Mouse (Mus musculus) adrenal gland, postnatal 10 days (tissue): ENCODE measurements at regions not wholly inside any gene's neighbourhood (a gene's known extent, or its start where the extent isn't known, plus 50 kb on each side); places are given as distances from the start of the nearest gene placed in this dataset.
A peak's percentile ranks its signal among the peaks of the same experiment; 100 is the strongest.

ENCODE experiments used
- DNase-seq: peaks from one replicate; pipeline ENCODE4 v3.0.0; 2021; ENCODE audit warnings: mixed read lengths

DNA sequence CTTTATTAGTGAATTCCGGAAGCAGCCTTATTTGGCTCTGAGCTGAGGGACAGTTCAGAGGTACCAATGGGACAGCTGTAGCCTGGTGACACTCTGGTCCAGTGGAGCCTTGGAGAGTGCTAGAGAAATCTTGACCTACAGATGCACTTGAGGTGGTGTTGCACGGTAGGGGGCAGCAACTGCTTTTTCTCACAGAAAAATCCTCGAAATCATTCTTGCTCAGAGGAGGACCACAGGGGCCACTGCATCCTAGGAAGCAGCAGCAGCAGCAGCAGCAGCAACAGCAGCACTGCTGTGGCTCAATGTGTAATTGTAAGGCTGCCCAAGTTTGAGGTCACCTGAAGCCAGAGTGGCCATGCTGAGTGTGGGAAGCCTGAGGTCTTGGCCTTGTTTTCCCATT, 299.7 kb upstream of the Ppp2r3a start:
- no peak for DNase-seq

DNA sequence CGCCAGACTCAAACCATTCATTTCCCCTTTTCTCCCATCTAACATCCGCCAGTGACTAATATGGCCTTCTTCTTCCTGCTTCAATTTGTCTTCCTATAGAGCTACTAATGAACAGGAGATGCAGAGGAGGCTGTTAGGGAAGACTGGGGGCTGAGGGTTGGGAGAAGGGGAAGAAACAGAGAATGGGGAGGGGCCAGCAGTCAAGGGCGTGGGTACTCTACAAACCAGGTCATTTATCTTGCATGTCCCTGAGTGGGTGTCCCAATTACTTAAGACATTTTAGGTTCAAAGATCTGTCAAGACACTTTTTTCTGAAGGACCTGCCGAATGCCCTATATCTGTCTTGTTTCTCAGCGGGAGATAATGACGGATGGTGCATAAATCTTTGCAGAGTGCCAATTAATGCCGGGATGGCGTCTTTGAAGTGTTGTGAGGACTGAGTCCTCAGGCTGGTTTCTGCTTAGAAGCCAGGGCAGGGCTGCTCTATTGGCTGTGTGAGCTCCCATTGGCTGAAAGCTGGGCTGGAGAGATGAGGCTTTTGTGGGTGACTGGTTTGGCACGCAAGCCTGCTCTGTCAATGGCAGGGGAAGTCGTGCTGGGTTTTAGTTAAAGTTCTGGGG, 294.7 kb upstream of the Ppp2r3a start:
- DNase-seq: no peak

DNA sequence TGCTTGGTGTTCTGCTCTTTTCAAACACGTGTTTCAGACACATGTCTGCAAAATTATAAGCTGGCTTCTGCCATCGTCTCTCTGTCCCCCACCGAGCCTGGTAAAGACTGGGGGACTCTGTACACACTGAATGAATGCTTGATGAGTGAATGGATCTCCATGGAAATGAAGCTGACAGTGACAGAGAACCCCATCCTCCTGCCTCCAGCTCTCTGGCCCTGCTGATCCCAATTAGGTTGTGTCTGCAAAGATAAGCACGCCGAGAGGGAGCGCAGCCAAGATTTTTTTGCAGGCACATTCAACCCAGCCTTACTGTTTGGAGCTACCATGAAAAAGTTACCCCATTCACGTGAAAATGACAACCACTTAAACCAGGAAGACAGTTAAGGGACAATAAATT, 266.5 kb upstream of the Ppp2r3a start:
- DNase-seq: no peak

DNA sequence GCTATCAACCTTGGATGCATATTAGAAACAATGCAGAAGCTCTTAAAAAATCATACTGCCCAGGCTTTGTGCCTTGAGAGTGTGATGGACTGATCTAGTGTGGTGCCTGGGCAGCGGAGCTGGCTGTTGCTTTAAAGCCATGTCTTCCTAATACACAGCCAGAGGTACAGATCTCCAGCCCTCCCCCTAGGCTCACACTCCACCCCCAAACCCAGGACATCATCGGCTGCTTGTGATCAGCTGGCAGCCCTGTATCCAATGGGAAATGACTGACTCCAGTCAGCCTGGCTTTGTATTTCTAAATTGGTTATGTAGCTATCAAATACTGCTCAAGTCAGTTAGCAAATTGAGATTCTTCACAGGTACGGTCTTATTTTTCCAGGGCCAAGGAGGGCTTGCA, 259.2 kb upstream of the Ppp2r3a start:
- no peak for DNase-seq

DNA sequence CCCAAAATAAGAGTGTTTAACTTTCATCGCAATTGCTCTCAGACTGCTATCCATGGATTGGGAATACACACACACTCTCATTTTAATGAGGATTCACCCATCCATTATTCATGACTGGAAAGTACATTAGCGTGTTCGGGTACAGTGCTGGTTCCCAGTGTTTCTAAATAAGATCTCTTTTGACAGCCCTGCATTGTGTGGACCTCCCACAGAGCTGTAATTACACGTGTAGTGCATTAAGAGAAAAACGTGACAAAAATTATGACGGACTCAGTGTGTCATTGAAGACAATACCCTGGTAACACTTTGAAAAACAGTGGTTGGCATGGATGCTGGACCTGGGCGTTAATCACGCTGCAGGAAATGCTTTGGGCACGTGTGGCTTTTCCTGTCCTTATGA, 257.6 kb upstream of the Ppp2r3a start:
- no peak for DNase-seq

DNA sequence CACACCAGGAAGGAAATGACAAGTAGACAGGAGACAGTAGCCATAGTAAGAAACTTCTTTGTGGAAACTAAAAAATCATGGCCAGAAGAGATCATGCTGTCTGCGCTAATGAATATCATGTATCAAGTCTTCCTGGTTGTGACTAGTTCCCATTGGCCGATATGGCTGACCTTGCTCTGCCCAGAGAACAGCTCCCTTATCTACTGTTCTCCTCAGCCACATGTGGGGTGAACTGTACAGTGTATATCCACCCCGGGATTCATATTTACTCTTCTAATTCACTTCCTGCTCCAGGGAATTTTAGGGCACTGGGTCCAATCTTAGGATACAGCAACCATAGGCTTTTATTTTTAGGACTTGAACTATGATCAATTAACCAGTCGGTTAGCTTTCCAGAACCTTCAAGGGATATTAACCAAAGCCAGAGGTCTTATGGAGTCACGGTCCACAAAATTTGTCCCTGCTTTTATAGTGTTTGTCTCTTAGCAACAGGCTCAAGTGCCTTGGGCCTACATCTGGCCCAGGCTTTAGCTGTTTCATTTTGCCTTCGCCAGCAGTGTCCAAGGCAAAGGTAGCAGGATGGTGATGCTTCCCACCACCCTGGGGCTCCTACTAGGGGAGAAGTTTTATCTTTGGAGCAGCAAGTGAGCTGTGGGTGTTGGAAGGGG, 255.6 kb upstream of the Ppp2r3a start:
- DNase-seq: no peak

DNA sequence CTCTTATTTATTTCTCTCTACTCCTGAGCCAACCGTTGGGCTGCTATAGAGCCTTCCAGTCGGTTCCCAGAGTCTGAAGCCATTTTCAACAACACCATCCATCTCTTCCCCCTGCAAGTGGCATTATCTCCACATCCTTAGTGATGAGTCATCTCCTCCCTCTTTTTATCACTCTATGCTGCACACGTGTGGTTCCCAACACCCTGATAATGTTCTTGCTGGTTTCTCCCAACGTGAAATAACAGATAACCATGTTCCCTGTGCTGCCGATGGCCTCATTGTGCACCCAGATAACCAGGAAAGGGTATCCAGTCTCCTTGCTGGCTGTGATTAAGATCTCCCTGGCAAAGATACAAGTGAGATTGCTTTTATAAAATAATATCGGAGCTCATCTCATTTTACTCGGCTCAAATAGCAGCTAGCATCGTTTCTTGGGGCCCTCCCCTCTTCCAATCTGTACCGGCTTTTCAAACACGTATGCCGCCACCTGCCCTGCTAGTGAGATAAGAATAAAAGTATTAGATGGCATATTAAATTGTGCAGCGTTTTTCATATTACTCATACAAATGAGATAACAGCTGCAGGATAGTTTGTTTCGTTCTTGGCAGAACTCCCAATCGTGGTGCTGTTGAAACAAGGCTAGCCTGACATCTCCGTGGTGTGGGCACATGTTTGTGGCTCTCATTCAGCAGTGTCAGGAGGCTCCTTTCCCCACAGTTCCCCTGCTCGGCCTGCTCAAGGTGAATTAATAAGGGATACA, 250.3 kb upstream of the Ppp2r3a start:
- peak; percentile 38 for DNase-seq

DNA sequence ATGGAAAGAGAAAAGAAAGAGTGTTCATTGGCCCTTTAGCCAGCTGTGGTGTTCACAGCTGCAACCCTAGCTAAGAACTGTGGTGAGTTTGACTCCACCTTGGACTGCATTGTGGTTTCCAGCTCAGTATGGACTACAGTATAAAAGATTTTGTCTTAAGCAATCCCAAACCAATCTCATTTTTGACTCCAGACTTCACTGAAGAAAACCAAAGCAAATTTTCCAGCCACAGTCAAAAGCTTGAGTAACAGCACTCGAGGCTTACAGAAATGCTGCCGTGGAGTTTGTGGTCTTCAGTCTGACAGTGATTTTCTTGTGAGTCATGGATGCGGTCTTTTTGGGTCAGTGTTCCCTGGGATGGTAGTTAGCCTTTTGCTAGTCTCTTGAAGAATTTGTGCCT, 249.4 kb upstream of the Ppp2r3a start:
- DNase-seq: no peak

DNA sequence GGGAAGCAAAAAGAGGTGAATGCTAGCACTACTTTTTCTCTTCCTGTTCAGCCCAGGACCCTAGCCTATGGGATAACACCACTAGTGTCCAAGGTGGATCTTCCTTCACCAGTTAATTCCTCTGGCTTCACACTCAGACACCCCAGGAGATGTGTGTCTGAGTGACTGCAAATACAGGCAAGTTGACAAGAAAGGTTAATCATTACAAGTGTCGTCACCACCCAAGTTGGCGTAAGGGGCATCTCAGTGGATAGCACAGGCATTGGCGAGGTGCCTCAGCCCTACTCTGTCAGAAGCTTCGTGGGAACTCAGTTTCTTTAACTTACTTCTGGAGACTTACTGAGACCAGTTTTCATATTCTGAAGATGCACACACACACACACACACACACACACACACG, 247.1 kb upstream of the Ppp2r3a start:
- DNase-seq: no peak

DNA sequence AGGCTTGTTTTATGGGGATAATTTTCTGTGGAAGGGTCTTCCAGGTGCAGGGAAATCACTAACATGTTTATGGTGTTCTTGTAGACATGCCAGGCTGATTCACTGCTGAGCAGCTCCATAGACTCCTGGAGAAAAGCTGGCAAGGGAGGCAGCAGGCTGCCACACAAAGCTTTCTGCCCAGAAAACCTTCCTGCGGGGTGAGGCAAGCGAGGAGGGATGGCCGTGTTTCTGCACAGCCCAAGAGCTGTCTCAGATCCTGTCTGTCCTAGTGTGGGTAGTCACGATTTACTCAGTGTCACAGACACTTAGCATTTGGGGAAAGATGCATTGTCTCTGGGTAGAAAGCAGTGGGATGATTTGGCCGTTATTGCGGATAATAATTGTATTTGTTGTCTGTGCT, 244.2 kb upstream of the Ppp2r3a start:
- DNase-seq: no peak

DNA sequence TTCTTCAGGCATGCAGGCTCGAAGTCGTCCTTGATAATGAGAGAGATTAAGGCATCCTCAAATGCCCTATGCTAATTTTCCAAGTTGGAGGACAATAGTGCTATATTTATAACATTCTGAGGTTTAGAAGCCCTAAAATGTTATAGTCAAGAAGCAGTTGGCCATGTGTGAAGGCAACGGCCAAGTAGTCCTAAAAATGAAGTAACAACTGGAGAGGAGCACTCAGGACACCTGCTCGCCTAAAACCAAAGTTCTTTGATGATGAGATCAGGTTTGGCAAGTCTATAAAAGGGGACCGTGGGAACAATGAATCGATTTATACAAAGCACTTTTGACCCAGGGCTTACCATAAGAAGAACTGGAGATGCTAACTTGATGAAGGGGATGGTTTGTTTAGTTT, 237.4 kb upstream of the Ppp2r3a start:
- no peak for DNase-seq

DNA sequence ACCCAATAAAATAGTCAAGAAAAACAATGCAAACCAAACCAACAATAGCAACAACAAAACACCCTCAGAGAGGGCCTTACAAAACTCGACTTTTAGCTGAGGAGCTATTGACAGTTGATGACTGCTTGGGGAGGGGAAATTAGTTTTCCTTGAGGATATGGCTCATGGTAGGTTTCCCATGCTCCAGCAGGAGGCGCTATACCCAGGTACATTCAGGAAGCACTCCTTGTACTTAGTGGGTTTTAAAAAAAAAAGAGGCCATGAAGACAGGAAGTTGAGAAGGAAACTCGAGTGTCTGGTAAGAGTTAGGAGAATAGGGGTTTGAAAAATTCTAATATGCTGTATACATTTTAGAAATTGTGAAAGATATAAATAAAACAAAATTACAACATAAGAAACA, 224.6 kb upstream of the Ppp2r3a start:
- no peak for DNase-seq

DNA sequence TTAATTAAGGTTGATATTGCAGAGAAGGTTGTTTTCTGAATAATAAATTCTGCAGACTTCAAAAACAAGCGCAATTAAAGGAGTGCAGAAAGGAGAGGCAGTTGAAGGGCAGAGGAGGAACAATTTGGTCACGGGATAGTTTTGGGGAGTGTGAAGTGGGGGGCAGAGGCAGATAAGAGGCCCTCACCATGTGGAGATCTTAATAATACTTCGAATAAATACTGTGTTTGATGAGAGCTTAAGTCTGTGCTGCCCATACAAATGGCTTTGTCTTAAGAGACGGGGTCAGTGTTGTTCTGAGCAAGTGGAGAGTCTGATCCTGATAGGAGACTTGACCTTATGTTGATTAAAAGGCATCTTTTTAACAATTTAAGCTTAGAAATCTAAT, 221.5 kb upstream of the Ppp2r3a start:
- no peak for DNase-seq

DNA sequence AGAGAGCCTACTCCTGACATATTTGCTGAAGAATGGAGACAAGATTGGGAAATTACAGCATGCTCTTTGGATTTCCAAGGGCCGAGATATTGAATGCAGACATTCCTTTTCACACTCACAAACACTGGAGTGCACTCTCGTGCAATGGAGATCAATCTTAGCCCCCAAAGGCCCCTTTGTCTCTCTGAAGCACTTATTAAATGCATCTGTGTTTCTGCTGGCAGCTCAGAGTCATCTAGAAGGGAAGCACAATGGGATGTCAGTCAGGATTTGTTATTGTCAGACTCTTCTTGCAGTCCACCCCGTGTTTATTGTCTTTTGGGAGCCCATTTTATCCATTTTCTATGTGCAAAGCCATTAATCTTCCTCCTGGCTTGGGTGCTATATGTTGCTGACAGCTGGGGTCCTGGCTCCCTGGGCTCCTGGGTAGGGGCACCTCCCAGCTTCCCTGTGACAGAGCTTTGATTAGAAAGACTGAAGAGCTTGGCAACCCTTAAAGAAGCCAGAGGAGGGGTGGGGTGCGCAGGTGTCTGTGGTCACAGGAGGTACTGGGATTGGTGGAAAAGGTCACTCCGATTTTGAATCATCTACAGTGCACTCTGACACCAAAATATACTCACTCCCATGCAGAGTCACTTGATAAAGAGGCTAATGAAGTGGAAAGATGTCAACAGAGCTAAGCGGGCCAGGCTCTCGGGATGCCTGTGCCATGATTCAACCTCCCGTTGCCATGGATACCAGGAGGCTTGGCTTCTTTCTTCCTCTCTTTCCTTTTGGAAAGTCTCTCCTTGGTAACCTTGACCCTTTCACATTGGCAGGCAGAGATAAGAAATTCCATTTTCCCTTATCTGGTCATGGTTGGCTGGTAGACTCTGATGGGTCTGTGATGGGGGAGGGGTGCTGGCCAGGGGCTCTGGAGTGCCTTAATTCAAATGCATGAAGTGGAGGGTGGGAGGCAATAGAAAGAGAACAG, 220.8 kb upstream of the Ppp2r3a start:
- peak; percentile 66 for DNase-seq

DNA sequence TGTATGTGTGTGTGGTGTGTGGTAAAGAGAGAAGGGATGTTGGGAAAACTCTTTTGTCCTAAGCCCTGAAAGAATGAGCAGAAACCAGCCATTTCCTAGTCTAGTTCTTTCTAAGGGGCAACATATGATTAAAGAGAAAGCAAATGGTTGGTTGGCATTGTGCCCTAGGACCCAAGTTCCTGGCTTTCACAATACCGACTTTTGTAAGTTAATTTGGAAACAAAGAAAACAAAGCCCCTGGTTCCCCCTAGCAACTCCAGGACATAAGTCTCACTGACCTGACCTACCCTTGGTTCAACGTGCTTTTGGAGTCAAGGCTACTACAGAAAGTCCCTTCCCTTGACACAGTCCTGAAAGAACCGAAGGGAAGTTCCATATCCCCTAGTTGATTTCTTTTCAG, 220.1 kb upstream of the Ppp2r3a start:
- no peak for DNase-seq

DNA sequence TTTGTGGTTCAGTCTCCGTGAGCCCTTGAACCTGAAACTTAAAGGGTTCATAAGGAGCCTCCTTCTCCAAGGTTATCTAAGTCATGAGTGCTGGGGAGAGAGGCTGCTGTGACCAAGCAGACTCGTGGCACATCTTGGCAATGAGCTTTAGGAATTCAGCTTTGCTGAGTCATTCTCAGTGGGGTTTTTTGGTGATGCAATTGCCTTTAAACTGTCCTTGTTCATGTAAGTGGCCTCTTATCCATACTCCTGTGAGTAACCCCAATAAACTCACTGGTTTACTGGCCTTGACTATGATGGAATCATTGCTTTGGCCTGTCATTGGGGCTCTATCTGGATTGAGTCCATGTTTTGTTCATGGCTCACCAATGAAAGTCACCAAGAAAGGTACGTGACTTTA, 218.2 kb upstream of the Ppp2r3a start:
- no peak for DNase-seq

DNA sequence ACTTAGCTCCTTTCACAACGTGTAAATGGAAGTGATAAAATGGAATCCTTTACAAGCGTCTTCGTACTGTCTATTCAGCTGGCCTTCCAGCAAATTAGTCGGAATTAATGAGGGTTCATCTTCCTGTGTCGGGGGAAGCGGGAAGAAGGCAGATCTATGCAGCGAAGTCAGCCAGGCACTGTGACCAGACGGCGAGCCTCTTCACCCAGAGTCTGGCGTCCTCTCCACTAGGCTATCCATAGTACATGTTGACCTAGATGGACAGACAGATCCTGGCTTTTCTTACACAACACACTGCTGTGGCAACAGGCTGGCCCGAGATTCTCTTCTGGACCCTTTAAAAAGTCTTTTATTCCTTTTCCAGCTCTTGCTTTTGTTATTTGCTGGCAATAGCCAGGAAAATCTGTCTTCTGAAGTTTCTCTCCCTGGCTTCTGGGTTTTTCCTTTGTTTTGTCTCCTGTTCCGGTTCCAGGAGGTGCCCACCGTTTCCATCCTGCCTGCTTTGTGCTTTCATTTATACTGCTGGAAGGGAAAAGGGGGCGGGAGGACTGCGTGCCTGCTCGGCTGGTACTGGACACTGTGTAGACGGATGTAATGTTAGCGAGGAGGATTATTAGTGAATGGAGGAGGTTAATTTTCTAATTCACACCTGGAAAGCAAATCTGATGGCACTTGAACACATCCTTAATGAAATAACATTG, 213.3 kb upstream of the Ppp2r3a start:
- DNase-seq: no peak

DNA sequence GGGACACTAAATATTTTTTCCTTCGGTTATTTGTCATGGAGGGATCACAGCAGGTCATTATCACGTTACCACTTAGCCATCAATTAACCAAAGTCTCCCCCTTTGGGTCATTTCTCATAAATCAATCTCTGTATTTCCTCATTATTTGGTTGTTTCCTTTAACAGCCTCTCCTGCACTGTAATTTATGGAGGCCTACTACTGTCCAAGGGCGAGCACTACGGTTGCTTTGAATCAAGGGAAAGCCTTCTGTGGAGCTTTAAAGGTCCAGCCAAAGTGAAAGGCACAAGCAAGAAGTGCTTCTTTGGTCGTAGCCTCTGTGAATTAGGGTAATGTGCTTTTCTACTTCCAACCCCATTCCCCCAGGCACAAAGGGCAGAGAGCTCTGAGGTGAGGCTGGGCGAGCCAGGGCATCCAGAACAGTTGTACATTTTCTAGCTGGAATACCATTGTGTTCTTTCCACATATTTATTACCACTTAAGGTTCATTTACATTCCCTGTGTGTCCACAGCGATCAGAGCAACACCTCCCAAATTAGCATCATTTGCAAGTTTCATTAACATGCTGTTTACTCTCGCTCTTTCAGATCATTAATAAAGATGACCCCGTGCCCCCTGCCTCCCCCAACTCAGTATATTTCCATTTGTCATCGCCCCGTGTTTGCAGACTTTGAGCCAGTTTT, 207.5 kb upstream of the Ppp2r3a start:
- DNase-seq: no peak

DNA sequence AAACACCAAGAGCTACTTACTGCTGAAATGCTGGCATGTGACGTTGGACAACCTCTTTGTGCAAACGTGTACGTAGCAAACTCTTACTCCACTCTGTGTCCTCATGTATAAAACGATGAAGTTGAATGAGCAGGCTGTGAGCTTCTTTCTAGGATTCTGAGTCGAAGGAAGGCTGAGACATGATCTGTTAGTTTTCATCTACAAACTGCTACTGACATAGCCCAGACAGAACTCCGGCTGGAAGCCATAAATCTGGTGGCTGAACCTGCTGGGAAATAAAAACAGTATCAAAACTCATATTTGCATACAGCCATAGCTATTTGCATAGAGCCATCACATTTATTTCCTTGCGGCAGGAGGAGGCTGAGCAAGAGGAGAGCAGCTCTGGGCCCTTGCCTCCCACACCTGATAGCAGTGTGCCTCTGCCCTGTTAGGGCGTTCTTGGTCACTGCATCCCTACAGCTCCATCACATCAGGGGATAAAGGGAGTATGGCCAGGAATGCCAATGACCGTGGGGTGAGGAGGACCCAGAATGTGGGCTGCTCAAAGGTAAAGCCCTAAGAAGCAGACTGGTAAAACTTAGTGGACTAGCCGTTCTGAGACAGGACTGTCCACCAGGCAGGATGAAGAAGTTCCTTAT, 206.8 kb upstream of the Ppp2r3a start:
- DNase-seq: no peak

DNA sequence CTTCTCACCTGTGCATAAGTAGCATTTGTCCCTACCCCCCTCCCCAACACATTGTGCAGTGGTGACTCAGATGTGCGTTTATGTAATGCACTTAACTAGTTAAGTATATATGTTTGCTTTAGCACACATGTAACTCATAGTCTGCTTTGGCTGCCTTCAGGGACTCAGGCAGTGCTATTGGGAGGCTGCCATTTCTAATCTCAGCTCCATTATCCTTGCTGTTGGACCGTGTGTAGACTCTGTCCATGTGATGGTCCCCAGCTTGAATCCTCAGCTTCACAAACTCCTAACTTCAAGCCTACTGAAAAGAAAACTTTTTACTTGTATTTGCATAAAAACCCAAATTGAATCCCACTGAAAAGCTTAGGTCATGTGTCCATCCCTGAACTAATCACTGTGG, 194.7 kb upstream of the Ppp2r3a start:
- DNase-seq: no peak

DNA sequence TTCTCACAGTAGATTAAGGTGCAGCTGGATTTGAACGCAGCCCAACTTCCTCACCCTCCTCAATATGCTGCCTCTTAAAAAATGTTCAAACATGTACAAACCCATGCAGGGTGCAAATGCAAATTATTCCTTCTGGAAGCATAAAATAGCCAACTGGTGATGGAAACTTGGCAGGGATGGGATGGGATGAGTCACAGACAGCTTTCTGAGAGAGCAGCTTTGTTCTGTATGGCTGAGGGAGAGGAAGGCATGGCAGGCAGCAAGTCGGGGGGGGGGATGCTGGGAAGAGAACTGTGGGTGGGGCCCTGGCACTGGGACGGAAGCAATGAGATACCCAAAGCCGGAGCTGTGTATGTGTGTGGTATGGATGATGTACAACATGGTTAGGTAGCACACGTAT, 194.2 kb upstream of the Ppp2r3a start:
- peak; percentile 43 for DNase-seq
